Mouse (Mus musculus): Measurements from ENCODE around the gene Inpp4b. TPM values are rescaled to one million over a fixed set of nuclear protein-coding genes. Genes with fewer than 3 reads are reported as not detected.
A peak's percentile ranks its signal among the peaks of the same experiment; 100 is the strongest.
"Not testable (repeated sequence)": the region's sequence is repeated elsewhere in the genome, so short reads cannot be mapped to it uniquely, and the experiment has no call there.

Gene Inpp4b
- total RNA-seq, 1 experiment from 2014 or later = 77.5 TPM

- no peak for ATAC-seq (ENCODE audit: extremely low read depth, insufficient number of reproducible peaks, low FRiP score, poor library complexity, severe bottlenecking)
These were observed 458.4 kb downstream of the Inpp4b start for GRCm38 (mm10) chr8:81800792-81801191.

GRCm38 (mm10) chr8:81806797-81807196, 464.4 kb downstream of the Inpp4b start:
- ATAC-seq (ENCODE audit: extremely low read depth, insufficient number of reproducible peaks, low FRiP score, poor library complexity, severe bottlenecking) = peak; percentile 72; the same call in 1 of the 2 replicates

- ATAC-seq (ENCODE audit: extremely low read depth, insufficient number of reproducible peaks, low FRiP score, poor library complexity, severe bottlenecking) = no peak
These were observed 465.2 kb downstream of the Inpp4b start for GRCm38 (mm10) chr8:81807578-81807977.

GRCm38 (mm10) chr8:81808406-81808805, 466.1 kb downstream of the Inpp4b start:
- no peak for ATAC-seq (ENCODE audit: extremely low read depth, insufficient number of reproducible peaks, low FRiP score, poor library complexity, severe bottlenecking)

GRCm38 (mm10) chr8:81809414-81809813, 467.1 kb downstream of the Inpp4b start:
- not testable (repeated sequence) for ATAC-seq (ENCODE audit: extremely low read depth, insufficient number of reproducible peaks, low FRiP score, poor library complexity, severe bottlenecking)

GRCm38 (mm10) chr8:81812051-81812751, 469.8 kb downstream of the Inpp4b start:
- no peak for ATAC-seq (ENCODE audit: extremely low read depth, insufficient number of reproducible peaks, low FRiP score, poor library complexity, severe bottlenecking)

GRCm38 (mm10) chr8:81814742-81815141, 472.4 kb downstream of the Inpp4b start:
- ATAC-seq (ENCODE audit: extremely low read depth, insufficient number of reproducible peaks, low FRiP score, poor library complexity, severe bottlenecking) = no peak

- no peak for ATAC-seq (ENCODE audit: extremely low read depth, insufficient number of reproducible peaks, low FRiP score, poor library complexity, severe bottlenecking)
These were observed 473.2 kb downstream of the Inpp4b start for GRCm38 (mm10) chr8:81815551-81815950.

- ATAC-seq (ENCODE audit: extremely low read depth, insufficient number of reproducible peaks, low FRiP score, poor library complexity, severe bottlenecking) = no peak
These were observed 480.8 kb downstream of the Inpp4b start for GRCm38 (mm10) chr8:81823121-81823520.

GRCm38 (mm10) chr8:81824975-81825374, 482.6 kb downstream of the Inpp4b start:
- no peak for ATAC-seq (ENCODE audit: extremely low read depth, insufficient number of reproducible peaks, low FRiP score, poor library complexity, severe bottlenecking)

- ATAC-seq (ENCODE audit: extremely low read depth, insufficient number of reproducible peaks, low FRiP score, poor library complexity, severe bottlenecking) = no peak
These were observed 484.1 kb downstream of the Inpp4b start for GRCm38 (mm10) chr8:81826406-81826805.

GRCm38 (mm10) chr8:81827306-81827913, 485.1 kb downstream of the Inpp4b start:
- no peak for ATAC-seq (ENCODE audit: extremely low read depth, insufficient number of reproducible peaks, low FRiP score, poor library complexity, severe bottlenecking)

- no peak for ATAC-seq (ENCODE audit: extremely low read depth, insufficient number of reproducible peaks, low FRiP score, poor library complexity, severe bottlenecking)
These were observed 489.1 kb downstream of the Inpp4b start for GRCm38 (mm10) chr8:81831430-81831829.

- no peak for ATAC-seq (ENCODE audit: extremely low read depth, insufficient number of reproducible peaks, low FRiP score, poor library complexity, severe bottlenecking)
These were observed 491.5 kb downstream of the Inpp4b start for GRCm38 (mm10) chr8:81833852-81834251.

- no peak for ATAC-seq (ENCODE audit: extremely low read depth, insufficient number of reproducible peaks, low FRiP score, poor library complexity, severe bottlenecking)
These were observed 498.2 kb downstream of the Inpp4b start for GRCm38 (mm10) chr8:81840512-81840911.

GRCm38 (mm10) chr8:81844104-81844982, 502.0 kb downstream of the Inpp4b start:
- no peak for ATAC-seq (ENCODE audit: extremely low read depth, insufficient number of reproducible peaks, low FRiP score, poor library complexity, severe bottlenecking)

- ATAC-seq (ENCODE audit: extremely low read depth, insufficient number of reproducible peaks, low FRiP score, poor library complexity, severe bottlenecking) = no peak
These were observed 505.6 kb downstream of the Inpp4b start for GRCm38 (mm10) chr8:81847929-81848328.

GRCm38 (mm10) chr8:81849976-81850375, 507.6 kb downstream of the Inpp4b start:
- no peak for ATAC-seq (ENCODE audit: extremely low read depth, insufficient number of reproducible peaks, low FRiP score, poor library complexity, severe bottlenecking)

- no peak for ATAC-seq (ENCODE audit: extremely low read depth, insufficient number of reproducible peaks, low FRiP score, poor library complexity, severe bottlenecking)
These were observed 510.8 kb downstream of the Inpp4b start for GRCm38 (mm10) chr8:81853184-81853583.

- ATAC-seq (ENCODE audit: extremely low read depth, insufficient number of reproducible peaks, low FRiP score, poor library complexity, severe bottlenecking) = no peak
These were observed 512.2 kb downstream of the Inpp4b start for GRCm38 (mm10) chr8:81854543-81854942.
